Mouse (Mus musculus) T-helper 17 cell (primary cell): ENCODE data around the gene Crat.
"Not testable (repeated sequence)": the region's sequence is repeated elsewhere in the genome, so short reads cannot be mapped to it uniquely, and the experiment has no call there.

Experiments
- in situ Hi-C, 2 experiments: fragments of 300-600 bp; cut with MboI, MseI; formaldehyde crosslinking; loops; 1 replicate in 1 of 2; 2 replicates in 1 of 2; pipeline ENCODE4 v1.15.1; 2025; ENCODE audit warnings: high pct_unique_total_duplicates in 2 of 2

Gene Crat

DNA sequence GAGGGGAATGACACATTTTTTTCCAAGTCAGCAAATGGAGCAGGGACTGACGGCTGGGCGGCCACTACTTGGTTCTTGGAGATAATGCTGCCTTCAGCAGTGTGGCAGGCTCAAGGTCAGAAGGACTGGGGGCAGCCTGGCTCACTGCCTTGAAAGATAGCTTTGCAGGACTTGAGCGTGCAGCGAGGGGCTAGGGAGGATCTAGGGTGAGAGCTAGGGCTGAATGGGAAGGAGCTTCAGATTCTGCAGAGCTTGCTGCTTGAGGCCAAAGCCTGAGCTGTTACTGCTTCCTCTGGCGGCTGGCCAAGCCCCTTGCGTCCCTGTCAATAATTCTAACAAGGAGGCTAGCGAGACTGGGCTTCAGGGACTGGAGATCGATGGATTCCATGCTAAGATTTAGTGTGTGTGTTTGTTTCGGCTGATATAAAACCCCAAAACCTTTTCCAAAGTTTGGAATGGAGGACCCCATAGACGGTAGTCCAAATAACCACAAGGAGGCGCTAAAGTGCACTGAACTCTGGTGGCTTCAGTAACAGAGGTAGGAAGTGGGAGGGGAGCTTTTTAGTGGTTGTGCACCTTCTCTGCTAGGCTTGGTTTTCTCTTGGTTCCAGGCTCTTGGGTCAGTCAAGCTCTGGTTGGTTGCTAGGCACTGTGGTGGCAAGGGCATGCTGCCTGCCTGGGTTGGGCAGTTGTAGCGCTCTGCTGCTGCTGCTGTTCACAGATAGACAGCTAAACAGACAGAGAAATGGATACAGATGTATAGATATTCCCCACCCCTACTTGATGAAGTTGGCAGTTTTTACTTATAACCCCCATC lies 25.3 kb upstream of the Crat start:
- in situ Hi-C loops: no loop called here

DNA sequence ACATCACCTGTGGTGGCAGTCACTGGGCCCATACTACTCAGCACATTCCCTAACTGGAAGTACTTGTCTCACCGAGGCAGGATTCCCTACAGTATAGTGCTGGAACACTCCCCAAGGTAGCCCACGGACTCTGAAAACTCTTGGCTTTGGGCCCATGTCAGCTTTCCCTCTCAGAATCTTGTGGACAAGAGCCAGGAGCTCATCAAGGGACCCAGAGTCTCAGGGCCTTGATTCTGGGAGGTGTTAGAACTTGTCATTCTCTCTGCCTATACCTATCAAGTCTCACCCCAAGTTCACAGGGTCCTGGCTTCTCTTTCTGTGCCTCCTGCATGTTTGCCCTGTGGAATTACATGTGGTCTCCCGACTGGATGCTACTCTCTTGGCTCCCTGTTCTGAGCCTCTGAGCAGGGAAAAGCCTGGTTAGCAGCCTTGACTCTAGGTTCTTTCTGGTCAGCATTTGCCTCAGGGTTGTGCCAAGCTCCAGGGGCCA lies 24.6 kb upstream of the Crat start:
- in situ Hi-C loops: no loop called here

GRCm38 (mm10) chr2:30439631-30440030 lies 24.0 kb upstream of the Crat start:
- in situ Hi-C loops: loop anchor here in 1 of 2 experiments (5.0 kb wide), 1 partner anchor 353 kb away; no protein-coding TSS in a partner anchor

GRCm38 (mm10) chr2:30437791-30438190 lies 22.2 kb upstream of the Crat start:
- in situ Hi-C loops: loop anchor here in 1 of 2 experiments (5.0 kb wide), 1 partner anchor 355 kb away; no protein-coding TSS in a partner anchor

GRCm38 (mm10) chr2:30436809-30437208 lies 21.2 kb upstream of the Crat start:
- in situ Hi-C loops: loop anchor here in 1 of 2 experiments (5.0 kb wide), 1 partner anchor 355 kb away; no protein-coding TSS in a partner anchor

DNA sequence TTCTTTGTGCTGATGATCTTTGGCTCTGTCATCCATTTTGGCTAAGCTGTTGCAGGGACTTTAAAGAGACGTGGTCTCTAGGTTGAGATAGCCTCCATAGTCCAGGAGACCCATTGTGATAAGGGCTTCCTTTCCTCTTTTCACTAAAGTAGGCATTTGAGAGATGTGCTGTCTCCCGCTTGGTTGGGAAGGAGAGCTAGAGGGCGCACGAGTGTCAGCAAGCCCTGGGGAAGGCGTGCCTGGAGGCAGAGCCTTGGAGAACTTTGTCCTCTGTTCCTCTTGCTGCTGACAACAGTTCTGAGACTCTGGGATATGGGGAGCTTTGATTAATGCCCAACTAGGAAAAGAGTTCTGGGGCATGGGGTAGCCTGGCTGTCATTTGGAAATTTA lies 20.5 kb upstream of the Crat start:
- in situ Hi-C loops: loop anchor here in 1 of 2 experiments (5.0 kb wide), 1 partner anchor 356 kb away; no protein-coding TSS in a partner anchor

GRCm38 (mm10) chr2:30435326-30436155 lies 19.9 kb upstream of the Crat start:
- in situ Hi-C loops: loop anchor here in 1 of 2 experiments (5.0 kb wide), 1 partner anchor 357 kb away; no protein-coding TSS in a partner anchor

GRCm38 (mm10) chr2:30429156-30429555 lies 13.5 kb upstream of the Crat start:
- in situ Hi-C loops: no loop called here

DNA sequence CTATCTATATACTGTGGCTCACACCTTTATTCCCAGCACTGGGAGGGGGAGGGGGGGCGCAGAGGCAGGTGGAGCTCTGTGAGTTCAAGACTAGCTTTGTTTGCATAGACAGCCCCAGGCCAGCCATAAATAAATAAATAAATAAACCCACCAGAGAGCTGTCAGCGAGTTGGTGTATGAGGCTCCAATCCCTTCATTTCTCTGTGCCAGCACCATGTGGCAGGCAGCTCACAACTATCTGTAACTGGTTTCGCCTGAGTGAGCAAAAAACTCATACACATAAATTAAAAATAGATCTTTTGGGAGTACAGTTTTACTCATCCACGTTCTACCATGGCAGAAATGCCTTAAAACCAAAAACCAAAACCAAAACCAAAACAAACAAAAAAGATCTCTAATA lies 5.8 kb upstream of the Crat start:
- in situ Hi-C loops: no loop called here

DNA sequence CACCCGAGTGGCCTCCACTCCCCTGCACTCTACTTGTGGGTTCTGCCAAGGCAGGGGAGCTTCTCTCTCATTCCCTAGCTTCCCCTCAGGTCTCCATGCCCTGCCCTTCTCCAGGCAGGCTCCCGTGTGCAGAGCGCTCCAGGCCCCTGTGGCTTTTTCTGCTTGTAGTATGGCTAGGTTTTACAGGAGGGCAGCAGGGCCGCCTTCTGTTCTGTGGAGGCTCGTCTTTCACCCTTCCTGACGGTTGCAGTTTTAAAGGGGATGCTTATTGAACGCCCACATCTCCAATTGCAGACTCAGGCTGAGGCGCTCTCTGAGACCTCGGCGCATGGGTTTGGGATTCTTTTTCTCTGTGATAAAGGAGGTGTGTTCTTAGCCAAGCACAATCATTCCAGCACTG lies 3.5 kb upstream of the Crat start:
- in situ Hi-C loops: no loop called here

DNA sequence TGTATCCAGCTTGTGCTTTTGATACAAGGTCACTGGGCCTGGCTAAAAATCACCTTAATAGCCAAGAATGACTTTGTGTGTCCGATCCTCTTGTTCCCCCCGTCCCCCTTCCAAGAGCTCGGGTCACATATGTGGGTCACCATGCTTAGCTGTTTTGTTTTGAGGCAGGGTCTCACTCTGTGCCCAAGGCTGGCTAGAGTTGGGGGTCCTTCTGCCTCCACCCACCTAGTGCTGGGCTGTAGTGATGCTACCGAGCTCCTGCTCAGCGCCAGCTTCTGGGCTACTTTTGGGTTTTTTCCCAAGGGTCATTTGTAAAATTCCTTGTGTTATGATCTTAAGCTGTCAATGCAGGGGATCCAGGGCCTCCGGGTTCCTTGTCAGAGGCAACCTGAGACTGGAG lies 2.6 kb upstream of the Crat start:
- in situ Hi-C loops: no loop called here

DNA sequence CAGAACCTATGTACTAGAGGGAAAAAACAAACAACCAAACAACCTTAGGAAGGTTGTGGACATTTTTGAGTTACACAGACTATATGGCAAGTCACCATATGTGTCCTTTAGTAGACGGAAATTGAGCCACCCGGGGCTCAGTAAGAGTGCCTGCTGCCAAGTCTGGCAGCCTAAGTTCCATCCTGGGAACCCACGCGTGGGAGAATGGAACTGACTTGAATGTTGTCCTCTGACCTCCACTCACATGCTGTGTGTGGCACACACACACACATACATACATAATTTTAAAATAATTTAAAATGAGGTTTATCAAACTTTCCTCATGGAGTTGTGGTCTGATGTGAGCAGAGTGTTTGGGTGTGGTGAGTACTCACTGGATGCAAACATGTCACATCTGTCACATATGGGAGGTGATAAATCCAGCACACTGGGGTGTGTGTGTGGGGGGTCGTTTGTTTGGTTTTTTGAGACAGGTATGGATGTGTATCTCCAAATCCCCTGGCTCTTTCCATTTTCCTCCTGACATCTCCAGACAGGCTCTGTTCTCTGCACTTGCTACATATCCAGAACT lies 2.1 kb upstream of the Crat start:
- in situ Hi-C loops: no loop called here

DNA sequence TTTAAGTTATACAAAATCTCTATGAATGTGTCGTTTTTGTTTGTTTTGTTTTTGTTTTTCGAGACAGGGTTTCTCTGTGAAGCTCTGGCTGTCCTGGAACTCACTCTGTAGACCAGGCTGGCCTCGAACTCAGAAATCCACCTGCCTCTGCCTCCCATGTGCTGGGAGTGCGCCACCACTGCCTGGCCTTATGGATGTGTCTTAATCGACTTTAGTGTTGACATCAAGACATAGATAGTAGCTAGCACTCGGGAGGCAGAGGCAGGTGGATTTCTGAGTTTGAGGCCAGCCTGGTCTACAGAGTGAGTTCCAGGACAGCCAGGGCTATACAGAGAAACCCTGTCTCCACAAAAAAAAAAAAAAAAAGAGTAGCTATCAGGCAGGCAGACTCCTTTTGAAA lies 1.5 kb upstream of the Crat start:
- in situ Hi-C loops: not testable (repeated sequence)

DNA sequence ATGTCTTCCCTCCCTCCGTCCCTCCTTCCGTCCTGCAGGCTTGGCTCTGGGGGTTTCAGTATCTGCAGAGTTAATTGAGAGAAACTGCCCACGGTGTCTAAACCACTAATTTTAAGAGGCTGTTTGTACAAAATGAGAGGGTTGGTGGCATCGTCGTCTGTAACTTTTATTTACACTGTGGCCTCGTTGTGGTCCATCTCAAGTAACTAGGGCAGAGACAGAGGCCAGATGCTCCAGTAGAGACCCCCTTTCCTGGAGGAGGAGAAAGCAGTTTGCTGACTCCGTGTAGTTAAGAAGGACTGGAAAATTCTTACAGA lies 994 bp upstream of the Crat start:
- in situ Hi-C loops: no loop called here

GRCm38 (mm10) chr2:30415936-30416648 lies 479 bp upstream of the Crat start, which contains the start of gene Ptpa:
Ptpa (plus strand) TSS chr2:30416039.
- in situ Hi-C loops: no loop called here

GRCm38 (mm10) chr2:30414681-30415080 lies 932 bp downstream of the Crat start:
- in situ Hi-C loops: no loop called here

DNA sequence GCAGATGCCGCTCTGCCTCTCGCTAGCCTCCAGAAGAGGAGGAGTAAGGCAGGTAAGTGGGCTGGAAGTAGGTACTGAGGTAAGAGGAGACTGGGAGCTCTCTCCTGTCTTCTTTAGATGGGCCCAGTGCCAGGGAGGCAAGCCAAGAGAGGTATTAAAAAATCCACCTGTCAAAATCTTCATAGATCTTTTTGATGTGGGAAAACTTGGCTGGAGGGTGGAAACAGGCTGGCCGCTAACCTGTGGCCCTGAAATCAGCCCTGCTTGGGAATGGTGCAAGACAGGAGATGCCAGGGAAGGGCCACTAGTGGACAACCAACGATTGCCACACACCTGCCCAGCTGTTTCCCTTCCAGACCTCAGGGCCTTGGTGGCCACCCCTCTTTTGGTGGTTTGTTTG lies 1.5 kb downstream of the Crat start:
- in situ Hi-C loops: no loop called here

DNA sequence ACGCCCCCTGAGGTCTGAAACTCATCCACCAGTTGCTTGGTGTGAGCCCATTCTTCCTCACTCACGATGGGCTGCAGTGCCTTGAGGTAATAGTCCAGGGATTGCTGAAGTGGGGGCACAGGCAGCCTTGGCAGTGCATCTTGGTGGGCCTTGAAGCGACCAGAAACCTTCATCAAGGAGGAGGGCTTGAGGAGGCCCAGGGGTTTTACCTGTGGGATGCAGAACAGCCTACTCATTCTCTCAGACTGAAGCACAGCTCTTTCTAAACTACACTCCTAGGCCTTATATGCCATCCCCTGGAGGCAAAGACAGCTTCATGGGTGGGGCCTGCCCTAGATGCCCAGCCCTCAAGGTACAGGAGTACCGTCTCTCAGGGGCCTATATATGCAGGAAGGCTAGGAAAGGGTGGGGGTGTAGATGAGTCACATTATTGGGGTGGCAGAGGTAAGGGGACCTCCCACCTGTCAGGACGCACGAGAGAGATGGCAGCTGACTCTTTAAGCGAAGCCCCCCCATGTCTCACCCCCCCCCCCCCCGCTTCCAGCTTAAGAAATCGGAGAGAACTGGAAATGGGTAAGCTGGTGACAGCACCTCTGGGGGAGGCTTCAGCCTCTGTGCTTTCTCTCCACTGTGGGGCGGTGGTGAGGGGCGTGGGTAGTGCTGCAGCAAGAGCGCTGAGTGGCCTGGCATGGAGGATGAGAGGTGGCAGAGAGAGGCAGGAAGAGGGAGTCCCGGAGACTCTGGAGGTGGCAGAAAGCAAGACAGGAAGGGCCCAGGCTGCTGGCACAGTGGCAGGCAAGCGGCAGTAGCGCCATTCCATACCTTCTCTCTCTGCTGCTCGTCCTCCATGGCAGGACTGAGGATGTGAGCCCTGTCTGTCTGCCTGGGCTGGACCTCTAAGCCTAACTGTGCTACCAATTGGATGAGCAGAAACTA lies 2.3 kb downstream of the Crat start:
- in situ Hi-C loops: no loop called here

DNA sequence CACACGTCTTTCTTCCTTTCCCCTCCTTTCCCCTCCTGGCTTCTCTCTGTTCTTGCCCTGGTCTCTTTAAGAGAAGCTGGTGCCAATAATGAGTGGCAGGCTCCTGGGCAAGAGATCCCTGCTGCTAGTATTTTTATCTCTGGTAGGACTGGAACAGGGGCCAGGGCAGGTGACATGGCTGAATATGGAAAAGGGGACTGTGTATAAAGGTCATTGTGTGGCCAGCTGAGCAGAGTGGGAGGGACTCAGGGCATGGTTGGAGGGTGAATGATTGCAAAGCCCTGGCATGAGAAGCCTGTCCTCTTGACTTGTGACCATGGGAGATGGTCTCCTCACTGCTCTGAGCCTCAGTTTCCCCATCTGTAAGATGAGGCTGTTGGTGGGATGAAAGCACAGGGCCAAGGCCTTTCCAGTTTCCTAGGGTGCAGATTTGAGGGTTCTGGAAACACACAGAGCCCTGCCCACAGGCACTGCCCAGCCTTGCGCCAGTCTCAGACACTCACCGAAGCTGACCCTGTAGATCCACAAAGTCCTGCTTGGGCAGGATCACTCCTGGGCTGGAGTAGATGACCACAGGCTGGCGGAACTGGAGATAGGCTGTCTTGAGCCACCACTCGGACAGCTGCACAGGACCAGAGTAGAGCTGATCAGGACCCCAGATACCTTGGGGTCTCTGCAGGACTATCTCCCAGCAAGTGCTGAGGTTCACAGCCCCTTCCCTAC lies 6.0 kb downstream of the Crat start:
- in situ Hi-C loops: no loop called here
